15 mouse cellular contexts compared by ENCODE assay signal in genomic region chr14:80016112-80016511, GRCm38 (mm10). TPM values are rescaled to one million over a fixed set of nuclear protein-coding genes. Genes with fewer than 3 reads are reported as not detected.
DNase-seq lines count a peak whose midpoint lies in the region; ATAC-seq and TF ChIP-seq lines count a peak whose summit lies in the region.
"Had no signal": no experiment of that assay in that cellular context is flagged by ENCODE, and none has a peak within 500 bp of the region (broad histone marks: within the 10 kb centered on the region; RNA-seq: fewer than 3 reads in every experiment).

No protein-coding gene starts in this region.

- no peak overlapping the region for H3K9ac ChIP-seq in intestine, embryonic 14.5 days (ENCODE audit: low read length)
- no peak overlapping the region for H3K9ac ChIP-seq in intestine, postnatal 0 days (ENCODE audit: low read depth, low read length)
- no peak overlapping the region for H3K9ac ChIP-seq in embryonic facial prominence, embryonic 14.5 days (ENCODE audit: low read depth, low read length)
- H3K9ac ChIP-seq in stomach, embryonic 15.5 days, result no peak overlapping the region
- no peak overlapping the region for H3K9ac ChIP-seq in midbrain, postnatal 0 days (replicated peaks; ENCODE audit: low read length, poor library complexity, severe bottlenecking)
- H3K9ac ChIP-seq: liver, embryonic 13.5 days had no signal

- peaks cover 20% of the 10 kb centered on the region for H3K4me1 ChIP-seq in intestine, embryonic 14.5 days (replicated peaks; ENCODE audit: control insufficient read depth, insufficient read depth, low read length)
- H3K4me1 ChIP-seq in intestine, postnatal 0 days (replicated peaks; ENCODE audit: control insufficient read depth, insufficient read depth, low read length), result no peaks in the 10 kb centered on the region
- H3K4me1 ChIP-seq in embryonic facial prominence, embryonic 14.5 days (ENCODE audit: control insufficient read depth, insufficient read depth, low read length), result peaks cover 9% of the 10 kb centered on the region; the same call in 1 of the 2 replicates
- H3K4me1 ChIP-seq in stomach, embryonic 15.5 days, result 0 out of 2 replicates have a peak, but pooled peaks cover 6% of the 10 kb centered on the region
- H3K4me1 ChIP-seq in midbrain, postnatal 0 days (ENCODE audit: insufficient read depth, low read length), result no peaks in the 10 kb centered on the region
- H3K4me1 ChIP-seq: liver, embryonic 13.5 days; megakaryocyte, embryonic 14.5 days had no signal

- H3K27me3 ChIP-seq in intestine, embryonic 14.5 days (replicated peaks; ENCODE audit: control insufficient read depth, insufficient read depth, low read length), result no peaks in the 10 kb centered on the region
- no peaks in the 10 kb centered on the region for H3K27me3 ChIP-seq in intestine, postnatal 0 days (replicated peaks; ENCODE audit: control insufficient read depth, insufficient read depth, low read length)
- no peaks in the 10 kb centered on the region for H3K27me3 ChIP-seq in embryonic facial prominence, embryonic 14.5 days (replicated peaks; ENCODE audit: control insufficient read depth, insufficient read depth, low read length)
- no peaks in the 10 kb centered on the region for H3K27me3 ChIP-seq in stomach, embryonic 15.5 days (replicated peaks)
- no peaks in the 10 kb centered on the region for H3K27me3 ChIP-seq in midbrain, postnatal 0 days (ENCODE audit: insufficient read depth, low read length)
- H3K27me3 ChIP-seq: liver, embryonic 13.5 days; megakaryocyte, embryonic 14.5 days had no signal

- H3K9me3 ChIP-seq in intestine, embryonic 14.5 days (ENCODE audit: control insufficient read depth, low read length), result no peaks in the 10 kb centered on the region
- no peaks in the 10 kb centered on the region for H3K9me3 ChIP-seq in intestine, postnatal 0 days (ENCODE audit: control insufficient read depth)
- H3K9me3 ChIP-seq in embryonic facial prominence, embryonic 14.5 days (ENCODE audit: control insufficient read depth, low read length), result no peaks in the 10 kb centered on the region
- H3K9me3 ChIP-seq in stomach, embryonic 15.5 days, result no peaks in the 10 kb centered on the region
- no peaks in the 10 kb centered on the region for H3K9me3 ChIP-seq in midbrain, postnatal 0 days (ENCODE audit: low read length)
- H3K9me3 ChIP-seq: liver, embryonic 13.5 days had no signal

- TF ChIP-seq CTCF in intestine, postnatal 0 days (IDR thresholded peaks at IDR 0.05; ENCODE audit: low read depth), result no peak
- no peak for TF ChIP-seq CTCF in midbrain, postnatal 0 days (IDR thresholded peaks at IDR 0.05)

- no peak for ATAC-seq in intestine, embryonic 14.5 days (replicated peaks; ENCODE audit: low FRiP score, low TSS enrichment, low read depth)
- no peak for ATAC-seq in intestine, postnatal 0 days
- ATAC-seq in embryonic facial prominence, embryonic 14.5 days (ENCODE audit: low read depth), result no peak; the same call in 1 of the 2 replicates
- ATAC-seq in stomach, embryonic 15.5 days (ENCODE audit: insufficient read depth, low FRiP score, low read depth), result peak; percentile 58; the same call in 1 of the 2 replicates
- no peak for ATAC-seq in midbrain, postnatal 0 days (ENCODE audit: low FRiP score)

- no peaks in the 10 kb centered on the region for H3K36me3 ChIP-seq in intestine, embryonic 14.5 days (ENCODE audit: control insufficient read depth, insufficient read depth, low read length)
- no peaks in the 10 kb centered on the region for H3K36me3 ChIP-seq in intestine, postnatal 0 days (ENCODE audit: control insufficient read depth, insufficient read depth)
- H3K36me3 ChIP-seq in embryonic facial prominence, embryonic 14.5 days (ENCODE audit: control insufficient read depth, insufficient read depth, low read length), result no peaks in the 10 kb centered on the region
- no peaks in the 10 kb centered on the region for H3K36me3 ChIP-seq in stomach, embryonic 15.5 days
- no peaks in the 10 kb centered on the region for H3K36me3 ChIP-seq in midbrain, postnatal 0 days (ENCODE audit: insufficient read depth, low read length)
- H3K36me3 ChIP-seq: liver, embryonic 13.5 days had no signal

- no peak overlapping the region for H3K4me2 ChIP-seq in intestine, embryonic 14.5 days (ENCODE audit: low read length)
- H3K4me2 ChIP-seq in intestine, postnatal 0 days (replicated peaks; ENCODE audit: low read depth), result no peak overlapping the region
- H3K4me2 ChIP-seq in embryonic facial prominence, embryonic 14.5 days (ENCODE audit: low read depth, low read length), result no peak overlapping the region
- H3K4me2 ChIP-seq in stomach, embryonic 15.5 days, result no peak overlapping the region
- H3K4me2 ChIP-seq in midbrain, postnatal 0 days (ENCODE audit: low read depth, low read length, poor library complexity, severe bottlenecking), result no peak overlapping the region
- H3K4me2 ChIP-seq: liver, embryonic 13.5 days had no signal

- no peak overlapping the region for H3K4me3 ChIP-seq in intestine, embryonic 14.5 days (ENCODE audit: low read depth, low read length)
- H3K4me3 ChIP-seq in intestine, postnatal 0 days (ENCODE audit: low read depth, low read length), result no peak overlapping the region
- H3K4me3 ChIP-seq in embryonic facial prominence, embryonic 14.5 days (ENCODE audit: low read depth, low read length), result no peak overlapping the region
- no peak overlapping the region for H3K4me3 ChIP-seq in stomach, embryonic 15.5 days (replicated peaks)
- H3K4me3 ChIP-seq in midbrain, postnatal 0 days (ENCODE audit: low read depth, low read length), result no peak overlapping the region
- H3K4me3 ChIP-seq: liver, embryonic 13.5 days; megakaryocyte, embryonic 14.5 days; myocyte had no signal

- H3K27ac ChIP-seq in intestine, embryonic 14.5 days (ENCODE audit: low read depth), result peak overlapping the region; percentile 61; the same call in 1 of the 2 replicates
- no peak overlapping the region for H3K27ac ChIP-seq in intestine, postnatal 0 days (ENCODE audit: low read depth, low read length)
- H3K27ac ChIP-seq in embryonic facial prominence, embryonic 14.5 days (replicated peaks; ENCODE audit: low read depth, low read length), result 0 out of 2 replicates have a peak overlapping the region, but pooled peaks have one; percentile 18
- H3K27ac ChIP-seq in stomach, embryonic 15.5 days, result peak overlapping the region; percentile 77
- no peak overlapping the region for H3K27ac ChIP-seq in midbrain, postnatal 0 days (ENCODE audit: low read depth, low read length)
- H3K27ac ChIP-seq: liver, embryonic 13.5 days had no signal

- DNase-seq in intestine, embryonic 14.5 days (ENCODE audit: low spot score), result peak; percentile 67
- DNase-seq in ovary, postnatal 36 days (ENCODE audit: low spot score), result peak; percentile 35
- DNase-seq in ovary, postnatal 10 days (ENCODE audit: low spot score), result no peak
- peak; percentile 82 for DNase-seq in embryonic facial prominence, embryonic 14.5 days (ENCODE audit: low spot score)
- DNase-seq in frontal cortex, postnatal 25 days (ENCODE audit: low spot score in 2 of 2), result no peak
- DNase-seq in midbrain, postnatal 0 days (ENCODE audit: low spot score), result no peak
- DNase-seq: cerebellum, adult 11-12 months; heart, adult 11 months; heart, postnatal 10 days; layer of hippocampus, postnatal 36 days; liver, embryonic 13.5 days had no signal

RNA-seq across cellular contexts. Expression of gene Olfm4, which starts 32.2 kb away (rescaled TPM):
- polyA plus RNA-seq in intestine, embryonic 14.5 days (2014; fragmentation: Nextera tagmentation; extraction: Ambion mirVana), result 0.99 and 1.7 TPM in 2 replicates
- 38.3 and 44.0 TPM in 2 replicates for polyA plus RNA-seq in intestine, postnatal 0 days (2015; fragmentation: Nextera tagmentation; extraction: Ambion mirVana)
- 1.1 TPM in 2 replicates for polyA plus RNA-seq in embryonic facial prominence, embryonic 14.5 days (2014; fragmentation: Nextera tagmentation; extraction: Ambion mirVana)
- 12.8 and 15.7 TPM in 2 replicates for polyA plus RNA-seq in stomach, embryonic 15.5 days (2015; fragmentation: Nextera tagmentation; extraction: Ambion mirVana)
- total RNA-seq in midbrain, postnatal 0 days (2014; rRNA removed), result 0.77 and 1.5 TPM in 2 replicates
- polyA plus RNA-seq in midbrain, postnatal 0 days (2015; fragmentation: Nextera tagmentation; extraction: Ambion mirVana), result 1.1 and 1.3 TPM in 2 replicates
- polyA plus RNA-seq: myocyte had no signal

Comparison
In these comparisons a context has a peak if more than half of its experiments do, and no peak if none do; other contexts are left out.
1. DNase-seq: peak in intestine, embryonic 14.5 days (single experiment), ovary, postnatal 36 days (single experiment) and embryonic facial prominence, embryonic 14.5 days (single experiment); none in ovary, postnatal 10 days (single experiment), frontal cortex, postnatal 25 days (0 of 2) and midbrain, postnatal 0 days (single experiment).
2. H3K27ac ChIP-seq: peak in intestine, embryonic 14.5 days (single experiment), embryonic facial prominence, embryonic 14.5 days (single experiment) and stomach, embryonic 15.5 days (single experiment); none in intestine, postnatal 0 days (single experiment) and midbrain, postnatal 0 days (single experiment).